Mouse (Mus musculus): Measurements from ENCODE around the gene Mtor. TPM values are rescaled to one million over a fixed set of nuclear protein-coding genes. Genes with fewer than 3 reads are reported as not detected.

Mtor gene
- polyA plus RNA-seq, 1 experiment from 2014 or later: 12.2 TPM

DNA sequence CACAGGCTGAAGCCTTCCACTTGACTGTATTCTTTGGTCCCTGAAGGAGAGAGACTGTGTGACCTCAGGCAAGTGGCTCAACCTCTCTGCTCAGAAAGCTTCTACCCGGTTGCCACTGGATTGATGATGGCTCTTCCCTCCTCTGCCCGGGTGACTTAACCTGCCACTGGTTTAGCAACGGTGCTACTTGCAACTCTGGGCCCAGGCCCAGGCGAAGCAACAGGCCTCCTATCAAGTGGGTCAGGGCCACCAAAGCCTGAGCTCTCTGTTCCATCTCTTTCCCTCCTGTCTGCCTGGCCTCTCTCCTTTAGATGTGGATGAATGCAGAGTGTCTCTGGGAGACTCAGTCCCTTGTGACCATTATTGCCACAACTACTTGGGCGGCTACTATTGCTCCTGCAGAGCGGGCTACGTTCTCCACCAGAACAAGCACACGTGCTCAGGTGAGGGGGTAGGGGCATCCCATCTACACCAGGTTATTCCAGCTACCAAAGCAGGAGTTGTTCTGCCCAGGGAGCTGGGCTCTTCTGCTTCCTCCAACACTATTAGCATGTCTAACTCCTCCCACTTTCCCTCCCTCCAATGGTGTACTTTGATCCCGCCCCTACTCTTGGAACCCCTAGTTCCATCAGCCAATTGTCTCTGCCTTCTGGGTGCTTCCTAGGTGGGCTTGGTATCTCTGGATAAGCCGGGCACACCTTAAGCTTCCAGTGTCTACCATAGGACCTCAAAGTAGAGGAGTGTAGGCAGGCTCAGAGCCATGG lies 155.1 kb downstream of the Mtor start:
- WGBS: 64% methylated on average over 10 of the region's 10 CpGs
- Histone ChIP-seq H3K9ac (ENCODE audit: low read length) (no peak overlapping the region), H3K9me3 (ENCODE audit: control insufficient read depth, low read length) (peaks cover 4% of the 10 kb centered on the region), H3K4me2 (ENCODE audit: low read depth, low read length) (no peak overlapping the region), H3K4me1 (replicated peaks; ENCODE audit: control insufficient read depth, insufficient read depth, low read length) (0 out of 2 replicates have a peak, but pooled peaks cover under 1% of the 10 kb centered on the region), H3K27ac (ENCODE audit: low read length) (no peak overlapping the region), H3K4me3 (ENCODE audit: low read length) (no peak overlapping the region), H3K36me3 (ENCODE audit: control insufficient read depth, insufficient read depth, low read length) (peaks cover 5% of the 10 kb centered on the region; the same call in 1 of the 2 replicates), H3K27me3 (ENCODE audit: control insufficient read depth, insufficient read depth, low read depth, low read length) (no peaks in the 10 kb centered on the region)
- ATAC-seq (ENCODE audit: low read depth): no peak

DNA sequence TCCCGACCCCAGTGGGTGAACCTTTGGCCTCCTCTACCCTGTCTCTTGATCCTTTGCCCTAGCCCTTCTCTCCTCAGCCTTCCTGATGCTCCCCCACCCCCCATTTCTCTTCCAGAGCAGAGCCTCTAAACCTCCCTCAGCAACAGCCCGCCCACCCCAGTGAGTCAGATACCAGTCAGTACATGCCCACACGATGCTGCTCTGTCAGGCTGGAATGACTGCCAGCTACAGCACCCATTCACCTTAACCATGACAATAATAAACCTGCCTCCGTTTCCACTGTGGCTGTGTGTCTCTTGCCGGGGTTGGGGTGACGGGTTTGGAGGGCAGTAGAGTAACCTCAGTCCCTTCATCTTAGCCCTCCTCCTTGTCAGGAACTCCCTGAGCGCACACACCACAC lies 155.7 kb downstream of the Mtor start:
- no peak overlapping the region for H3K9ac ChIP-seq (ENCODE audit: low read length)
- H3K27ac ChIP-seq (ENCODE audit: low read length): no peak overlapping the region
- no peak for ATAC-seq (ENCODE audit: low read depth)
- no peak overlapping the region for H3K4me3 ChIP-seq (ENCODE audit: low read length)
- H3K4me2 ChIP-seq (ENCODE audit: low read depth, low read length): no peak overlapping the region
- 66% methylated on average over 7 of the region's 7 CpGs for WGBS
- H3K36me3 ChIP-seq (ENCODE audit: control insufficient read depth, insufficient read depth, low read length): no peaks in the 10 kb centered on the region; the same call in 1 of the 2 replicates
- H3K4me1 ChIP-seq (replicated peaks; ENCODE audit: control insufficient read depth, insufficient read depth, low read length): 0 out of 2 replicates have a peak, but pooled peaks cover 3% of the 10 kb centered on the region
- H3K9me3 ChIP-seq (ENCODE audit: control insufficient read depth, low read length): no peaks in the 10 kb centered on the region; the same call in none of the 2 replicates
- no peaks in the 10 kb centered on the region for H3K27me3 ChIP-seq (ENCODE audit: control insufficient read depth, insufficient read depth, low read depth, low read length)

DNA sequence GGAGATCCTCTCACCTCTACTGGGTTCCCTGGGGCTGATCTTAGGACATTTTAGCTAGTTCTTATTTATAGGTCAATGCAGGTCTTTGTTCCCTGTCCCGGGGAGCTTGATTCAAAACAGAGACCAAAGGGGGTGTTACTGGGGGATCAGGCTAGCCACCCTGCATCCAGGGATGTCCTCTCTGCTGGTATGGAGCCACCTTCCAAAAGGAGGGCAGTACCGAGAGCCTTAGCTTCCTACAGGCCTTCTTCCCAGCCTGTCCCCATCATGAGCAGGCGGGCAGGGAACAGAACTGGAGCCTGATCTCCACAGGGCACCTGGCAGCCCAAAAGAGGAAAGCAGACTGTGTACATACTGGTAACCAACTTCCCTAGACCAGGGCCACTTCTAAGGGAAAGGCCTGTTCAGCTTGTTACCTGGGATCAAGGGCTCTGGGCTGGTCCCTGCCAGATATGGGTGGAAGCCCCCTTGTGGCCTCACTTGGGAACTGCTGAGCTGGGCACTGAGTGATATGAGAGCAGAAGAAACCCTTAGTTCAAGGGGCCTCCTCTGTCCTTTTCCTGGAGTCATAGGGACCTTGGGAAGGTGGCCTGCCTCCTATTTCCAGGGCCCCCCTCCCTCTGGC lies 156.2 kb downstream of the Mtor start:
- H3K36me3 ChIP-seq (ENCODE audit: control insufficient read depth, insufficient read depth, low read length): no peaks in the 10 kb centered on the region
- H3K4me1 ChIP-seq (replicated peaks; ENCODE audit: control insufficient read depth, insufficient read depth, low read length): 0 out of 2 replicates have a peak, but pooled peaks cover 3% of the 10 kb centered on the region
- no peak overlapping the region for H3K27ac ChIP-seq (ENCODE audit: low read length)
- no peak overlapping the region for H3K4me2 ChIP-seq (ENCODE audit: low read depth, low read length)
- H3K27me3 ChIP-seq (ENCODE audit: control insufficient read depth, insufficient read depth, low read depth, low read length): no peaks in the 10 kb centered on the region
- H3K9me3 ChIP-seq (ENCODE audit: control insufficient read depth, low read length): no peaks in the 10 kb centered on the region
- 93% methylated on average over 3 of the region's 3 CpGs for WGBS
- H3K9ac ChIP-seq (ENCODE audit: low read length): no peak overlapping the region
- ATAC-seq (ENCODE audit: low read depth): peak; percentile 57; the same call in 1 of the 2 replicates
- H3K4me3 ChIP-seq (ENCODE audit: low read length): no peak overlapping the region

Other genes starting within 250 kb of the Mtor start
- 0.04 and 0.08 TPM in 2 replicates for gene Disp3, start 160.6 kb upstream of the Mtor start, polyA plus RNA-seq (2015; fragmentation: Nextera tagmentation; extraction: Ambion mirVana)
- gene Ubiad1, start 3.8 kb upstream of the Mtor start, polyA plus RNA-seq (2015; fragmentation: Nextera tagmentation; extraction: Ambion mirVana): 22.8 and 24.0 TPM in 2 replicates
- gene Angptl7, start 51.8 kb downstream of the Mtor start, polyA plus RNA-seq (2015; fragmentation: Nextera tagmentation; extraction: Ambion mirVana): 1.8 TPM in 2 replicates
- 83.6 and 90.8 TPM in 2 replicates for gene Exosc10, start 109.8 kb downstream of the Mtor start, polyA plus RNA-seq (2015; fragmentation: Nextera tagmentation; extraction: Ambion mirVana)
- 114 and 126 TPM in 2 replicates for gene Srm, start 142.9 kb downstream of the Mtor start, polyA plus RNA-seq (2015; fragmentation: Nextera tagmentation; extraction: Ambion mirVana)
- gene Masp2, start 153.9 kb downstream of the Mtor start, polyA plus RNA-seq (2015; fragmentation: Nextera tagmentation; extraction: Ambion mirVana): 0.44 and 0.93 TPM in 2 replicates
- gene Tardbp, start 178.4 kb downstream of the Mtor start, polyA plus RNA-seq (2015; fragmentation: Nextera tagmentation; extraction: Ambion mirVana): 320 and 367 TPM in 2 replicates
- gene Gm572, start 194.7 kb downstream of the Mtor start, polyA plus RNA-seq (2015; fragmentation: Nextera tagmentation; extraction: Ambion mirVana): not detected in 2 replicates

Data from lung, embryonic 16.5 days (tissue).